Mouse (Mus musculus) liver, embryonic 16.5 days (tissue): ENCODE measurements around the gene Tarm1. TPM values are rescaled to one million over a fixed set of nuclear protein-coding genes. Genes with fewer than 3 reads are reported as not detected.

ENCODE experiments used
- ATAC-seq: fragments of 200-750 bp; cut with Nextera tagmentation; 2 replicates; pipeline ENCODE4 v1.8.0; 2017; ENCODE audit warnings: low read depth, mild to moderate bottlenecking, moderate number of reproducible peaks, moderate library complexity
- H3K27ac ChIP-seq: fragments of 300-500 bp; sonication (generic); 2 replicates; pipeline ENCODE4 v1.5.1; 2014; ENCODE audit warnings: mild to moderate bottlenecking, low read length
- H3K27me3 ChIP-seq: fragments of 300-500 bp; sonication (generic); 2 replicates; pipeline ENCODE4 v1.6.1; 2014; ENCODE audit warnings: low read depth, low read length, mixed read lengths; ENCODE audit not compliant: control insufficient read depth, insufficient read depth
- H3K36me3 ChIP-seq: fragments of 300-500 bp; sonication (generic); 2 replicates; pipeline ENCODE4 v1.6.1; 2014; ENCODE audit warnings: mild to moderate bottlenecking; ENCODE audit not compliant: control insufficient read depth, insufficient read depth
- H3K4me1 ChIP-seq: fragments of 300-500 bp; sonication (generic); 2 replicates; pipeline ENCODE4 v1.6.1; 2014; ENCODE audit warnings: low read depth, low read length, mixed read lengths; ENCODE audit not compliant: control insufficient read depth
- H3K4me2 ChIP-seq: fragments of 300-500 bp; sonication (generic); 2 replicates; pipeline ENCODE4 v1.6.1; 2014; ENCODE audit warnings: low read depth, low read length, mixed read lengths
- H3K4me3 ChIP-seq: fragments of 300-500 bp; sonication (generic); 2 replicates; pipeline ENCODE4 v1.5.1; 2014; ENCODE audit warnings: low read depth, mild to moderate bottlenecking, low read length
- H3K9ac ChIP-seq: fragments of 300-500 bp; sonication (generic); 2 replicates; pipeline ENCODE4 v1.6.1; 2014; ENCODE audit warnings: low read depth, low read length
- H3K9me3 ChIP-seq: fragments of 300-500 bp; sonication (generic); replicated peaks from 2 replicates; pipeline ENCODE4 v1.6.1; 2016; ENCODE audit warnings: low read length; ENCODE audit not compliant: control insufficient read depth
- WGBS: fragments of 180-500 bp; shearing (Covaris S2); extraction: QIAGEN DNeasy Blood & Tissue Kit; methylation state at CpG from one replicate; pipeline ENCODE4 v1.1.7; 2014; ENCODE audit not compliant: insufficient replicate concordance; 5-methylcytosine and 5-hydroxymethylcytosine counted together
- polyA plus RNA-seq: library from polyadenylated mRNA; unstranded; fragments of >200 nt; fragmentation: Nextera tagmentation; extraction: Ambion mirVana; gene quantifications from 2 replicates; pipeline ENCODE4 v1.2.1, GENCODE M21; 2015

Gene Tarm1
- 0.14 and 0.21 TPM in 2 replicates for polyA plus RNA-seq

DNA sequence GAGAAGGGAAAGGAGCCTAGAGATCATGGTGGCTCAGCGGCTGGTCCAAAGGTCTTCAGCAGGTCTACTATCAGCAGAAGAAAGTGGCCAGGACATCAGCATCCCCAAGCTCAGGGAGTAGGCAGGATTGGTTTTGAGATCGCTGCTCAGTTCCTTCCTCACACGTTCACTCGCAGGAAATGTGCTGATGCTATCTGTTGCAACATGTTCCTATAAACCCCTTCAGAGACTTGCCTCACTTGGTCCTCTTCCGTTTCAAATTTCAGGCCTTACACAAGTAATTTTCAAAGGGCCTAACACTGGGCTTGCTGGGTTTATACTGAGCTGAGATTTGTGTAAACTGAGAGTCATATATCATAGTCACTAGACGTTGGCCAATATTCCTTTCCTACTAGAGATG, at the start of gene Tarm1:
Tarm1 (minus strand) TSS at position 186 of the 400 bp plus-strand sequence.
- Histone ChIP-seq H3K4me3 (no peak within 1 kb of the TSS), H3K4me1 (no peaks in the 10 kb centered on the region), H3K4me2 (no peak within 1 kb of the TSS), H3K36me3 (no peaks in the 10 kb centered on the region), H3K9me3 (no peaks in the 10 kb centered on the region), H3K27ac (no peak within 1 kb of the TSS), H3K27me3 (no peaks in the 10 kb centered on the region), H3K9ac (no peak within 1 kb of the TSS)
- ATAC-seq: no peak
- WGBS: 25% methylated on average over 6 of the region's 6 CpGs

DNA sequence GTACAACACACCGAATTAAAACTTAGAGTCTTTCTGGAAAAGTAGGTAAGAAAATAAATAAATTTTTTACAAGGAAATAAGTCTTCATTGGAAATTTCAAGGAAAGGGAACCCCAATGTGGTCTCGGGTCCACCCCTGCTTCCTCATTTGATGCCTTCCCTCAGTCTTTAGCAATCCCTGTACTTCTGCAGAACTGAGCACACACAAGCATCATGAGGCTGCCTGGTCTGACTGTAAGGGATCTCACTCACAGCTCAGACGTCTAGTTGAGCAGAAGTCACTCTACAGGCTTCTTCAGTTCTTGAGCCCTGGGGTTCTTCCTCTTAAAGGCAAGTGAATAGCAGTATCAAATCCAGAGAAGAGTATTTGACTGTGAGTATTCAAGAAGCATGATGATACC, 3.5 kb upstream of the Tarm1 start:
- Histone ChIP-seq H3K4me3 (no peak overlapping the region), H3K9me3 (no peaks in the 10 kb centered on the region), H3K4me2 (no peak overlapping the region), H3K9ac (no peak overlapping the region), H3K4me1 (no peaks in the 10 kb centered on the region), H3K27ac (no peak overlapping the region), H3K36me3 (no peaks in the 10 kb centered on the region), H3K27me3 (no peaks in the 10 kb centered on the region)
- no peak for ATAC-seq
- 40% methylated on average over 3 of the region's 3 CpGs for WGBS

- WGBS: 65% methylated on average over 1 of the region's 1 CpGs
- H3K4me2 ChIP-seq: no peak overlapping the region
- H3K4me3 ChIP-seq: no peak overlapping the region
- no peak for ATAC-seq
- no peaks in the 10 kb centered on the region for H3K36me3 ChIP-seq
- H3K9me3 ChIP-seq: no peaks in the 10 kb centered on the region
- H3K9ac ChIP-seq: no peak overlapping the region
- H3K4me1 ChIP-seq: no peaks in the 10 kb centered on the region
- no peak overlapping the region for H3K27ac ChIP-seq
- H3K27me3 ChIP-seq: no peaks in the 10 kb centered on the region
Observed at GRCm38 (mm10) chr7:3500406-3500805, 2.0 kb downstream of the Tarm1 start.

DNA sequence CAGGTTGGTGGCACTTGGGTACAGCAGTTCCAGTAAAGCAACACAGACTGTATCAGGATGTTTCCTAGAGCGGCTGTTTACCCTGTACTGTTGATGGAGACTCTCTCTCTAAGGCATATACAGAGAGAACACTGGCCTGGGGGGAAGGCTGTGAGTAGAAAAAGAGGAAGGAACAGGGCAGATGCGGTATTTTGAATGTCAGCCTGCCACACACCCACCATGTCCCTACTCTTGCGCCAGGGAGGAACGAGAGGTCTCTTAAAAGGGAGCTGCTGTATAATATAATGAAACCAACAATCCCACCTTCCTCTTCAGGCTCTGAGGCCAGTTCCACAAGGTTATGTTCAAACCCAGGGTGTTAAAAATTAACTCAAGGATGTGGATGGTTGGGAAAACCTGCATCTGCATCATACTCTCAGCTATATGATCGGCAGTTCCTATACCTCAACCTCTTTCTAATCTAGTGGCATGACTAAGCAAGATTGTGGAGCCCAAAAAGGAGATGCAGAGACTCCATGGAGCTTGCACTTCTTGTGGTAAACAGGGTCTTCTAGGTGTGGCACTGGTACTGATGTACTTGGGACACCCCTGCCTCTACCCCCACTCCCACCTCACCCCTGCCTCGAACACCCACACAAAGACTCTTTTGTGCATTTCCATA, 20.3 kb downstream of the Tarm1 start:
- Histone ChIP-seq H3K27ac (no peak overlapping the region), H3K9me3 (no peaks in the 10 kb centered on the region), H3K4me3 (no peak overlapping the region), H3K4me2 (no peak overlapping the region), H3K9ac (no peak overlapping the region), H3K27me3 (no peaks in the 10 kb centered on the region), H3K36me3 (no peaks in the 10 kb centered on the region), H3K4me1 (no peaks in the 10 kb centered on the region)
- 33% methylated on average over 6 of the region's 6 CpGs for WGBS
- ATAC-seq: no peak

DNA sequence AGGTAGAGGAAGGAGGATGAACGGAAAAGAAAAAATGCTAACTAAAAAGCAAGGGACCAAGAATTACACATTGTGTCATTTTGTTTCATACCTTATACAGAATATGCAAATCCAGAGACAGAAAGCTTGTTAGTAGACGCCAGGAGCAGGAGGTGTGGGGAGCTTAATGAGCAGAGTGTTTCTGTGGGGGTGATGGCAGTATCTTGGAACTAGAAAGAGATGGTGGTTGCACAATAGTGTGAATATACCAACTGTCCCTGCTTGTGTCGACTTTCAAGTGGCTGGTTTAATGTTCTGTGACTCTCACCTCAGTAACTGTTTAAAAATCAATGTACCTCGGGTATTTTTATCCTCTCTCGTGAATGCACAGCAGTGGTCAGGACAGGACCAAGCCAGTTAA, 25.7 kb downstream of the Tarm1 start:
- no peak overlapping the region for H3K9ac ChIP-seq
- WGBS: 43% methylated on average over 5 of the region's 5 CpGs
- H3K27me3 ChIP-seq: no peaks in the 10 kb centered on the region
- ATAC-seq: no peak
- H3K9me3 ChIP-seq: no peaks in the 10 kb centered on the region
- no peak overlapping the region for H3K4me3 ChIP-seq
- no peaks in the 10 kb centered on the region for H3K36me3 ChIP-seq
- no peaks in the 10 kb centered on the region for H3K4me1 ChIP-seq
- H3K27ac ChIP-seq: no peak overlapping the region
- no peak overlapping the region for H3K4me2 ChIP-seq

GRCm38 (mm10) chr7:3474291-3475080, 27.9 kb downstream of the Tarm1 start:
- no peak overlapping the region for H3K27ac ChIP-seq
- H3K27me3 ChIP-seq: no peaks in the 10 kb centered on the region
- no peak for ATAC-seq
- 11% methylated on average over 19 of the region's 19 CpGs for WGBS
- no peaks in the 10 kb centered on the region for H3K4me1 ChIP-seq
- no peak overlapping the region for H3K9ac ChIP-seq
- no peaks in the 10 kb centered on the region for H3K9me3 ChIP-seq
- no peak overlapping the region for H3K4me2 ChIP-seq
- no peak overlapping the region for H3K4me3 ChIP-seq
- H3K36me3 ChIP-seq: no peaks in the 10 kb centered on the region

DNA sequence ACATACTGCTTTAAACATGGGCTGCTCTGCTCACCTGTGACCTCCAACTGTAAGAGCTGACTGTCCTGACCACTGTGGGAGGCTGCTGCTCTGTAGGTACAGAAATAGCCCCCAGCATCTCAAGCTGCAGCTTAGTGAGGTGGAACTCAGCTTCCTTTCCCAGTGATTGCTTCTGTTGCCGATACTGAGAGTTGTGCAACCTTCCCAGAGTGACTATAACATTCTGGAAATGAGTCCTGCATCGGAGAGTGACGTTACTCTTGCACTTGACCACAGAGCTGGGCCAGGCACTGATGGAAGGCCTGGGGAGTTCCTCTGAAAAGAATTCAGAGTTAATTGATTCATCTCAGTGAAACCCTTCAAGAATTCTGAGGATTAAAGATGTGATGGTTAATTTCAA, 29.6 kb downstream of the Tarm1 start:
- Histone ChIP-seq H3K36me3 (no peaks in the 10 kb centered on the region), H3K27ac (no peak overlapping the region), H3K27me3 (no peaks in the 10 kb centered on the region), H3K4me2 (no peak overlapping the region), H3K9ac (no peak overlapping the region), H3K9me3 (no peaks in the 10 kb centered on the region), H3K4me1 (no peaks in the 10 kb centered on the region), H3K4me3 (no peak overlapping the region)
- no peak for ATAC-seq
- WGBS: 44% methylated on average over 3 of the region's 3 CpGs

GRCm38 (mm10) chr7:3468614-3469013, 33.8 kb downstream of the Tarm1 start:
- no peak overlapping the region for H3K4me2 ChIP-seq
- no peaks in the 10 kb centered on the region for H3K36me3 ChIP-seq
- H3K4me1 ChIP-seq: no peaks in the 10 kb centered on the region
- no peak for ATAC-seq
- H3K27me3 ChIP-seq: no peaks in the 10 kb centered on the region
- WGBS: 31% methylated on average over 2 of the region's 2 CpGs
- H3K4me3 ChIP-seq: no peak overlapping the region
- H3K9me3 ChIP-seq: no peaks in the 10 kb centered on the region
- H3K9ac ChIP-seq: no peak overlapping the region
- H3K27ac ChIP-seq: no peak overlapping the region

- H3K4me1 ChIP-seq: no peaks in the 10 kb centered on the region
- no peak overlapping the region for H3K4me3 ChIP-seq
- no peak for ATAC-seq
- H3K9ac ChIP-seq: no peak overlapping the region
- H3K36me3 ChIP-seq: no peaks in the 10 kb centered on the region
- H3K9me3 ChIP-seq: no peaks in the 10 kb centered on the region
- no peaks in the 10 kb centered on the region for H3K27me3 ChIP-seq
- H3K27ac ChIP-seq: no peak overlapping the region
- no peak overlapping the region for H3K4me2 ChIP-seq
- 70% methylated on average over 4 of the region's 4 CpGs for WGBS
Observed at GRCm38 (mm10) chr7:3463306-3463705, 39.1 kb downstream of the Tarm1 start.
